Mouse (Mus musculus) C2C12 (cell line): ENCODE results near the gene Syt2.

Experiments
- CEBPB ChIP-seq: IDR thresholded peaks from one replicate; pipeline ENCODE4 v1.6.1; 2011; ENCODE audit warnings: low read depth, mild to moderate bottlenecking, control low read depth, moderate library complexity
- CTCF ChIP-seq: IDR thresholded peaks from one replicate; pipeline ENCODE4 v1.5.1; 2011; ENCODE audit not compliant: control insufficient read depth, insufficient read depth, insufficient read length
- MAX ChIP-seq: IDR thresholded peaks from one replicate; pipeline ENCODE4 v1.6.1; 2011; ENCODE audit warnings: mild to moderate bottlenecking, control low read depth
- MYOD1 ChIP-seq: IDR thresholded peaks from one replicate; pipeline ENCODE4 v1.6.1; 2011; ENCODE audit warnings: low read depth; ENCODE audit not compliant: control insufficient read depth, insufficient read length
- MYOG ChIP-seq: IDR thresholded peaks from one replicate; pipeline ENCODE4 v1.6.1; 2011; ENCODE audit not compliant: control insufficient read depth, insufficient read length; ENCODE audit errors: extremely low read depth
- USF1 ChIP-seq: IDR thresholded peaks from one replicate; pipeline ENCODE4 v1.6.1; 2011; ENCODE audit warnings: low read depth, mild to moderate bottlenecking, control low read depth, moderate library complexity

DNA sequence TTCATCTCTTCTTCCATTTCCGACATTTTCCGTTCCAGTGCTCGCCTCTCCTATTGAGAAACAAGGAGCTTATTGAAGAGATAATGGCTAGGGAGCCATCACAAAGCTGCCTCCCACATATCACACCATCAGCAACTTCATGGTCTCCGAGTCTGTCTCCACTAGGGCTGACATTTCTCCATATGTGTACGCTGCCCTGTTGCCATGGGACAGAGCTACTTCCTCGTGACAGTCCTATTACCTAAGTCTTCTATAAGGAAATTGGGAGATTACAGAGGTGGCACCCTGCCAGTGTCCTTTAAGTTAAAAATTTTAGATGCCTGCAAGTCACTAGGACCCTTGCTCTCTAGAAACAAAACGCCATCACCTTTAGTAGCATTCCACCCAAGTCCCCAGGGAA is 125.5 kb downstream of the Syt2 start:
- TF ChIP-seq CEBPB: no peak
- no peak for TF ChIP-seq MYOG
- no peak for TF ChIP-seq MAX
- TF ChIP-seq CTCF: no peak
- TF ChIP-seq USF1: no peak
- no peak for TF ChIP-seq MYOD1
